Mouse (Mus musculus): ENCODE measurements around the gene Popdc3.
"Not testable (repeated sequence)": the region's sequence is repeated elsewhere in the genome, so short reads cannot be mapped to it uniquely, and the experiment has no call there.

The Popdc3 gene

GRCm38 (mm10) chr10:45177798-45178197 lies at the start of gene Popdc3:
Gene Popdc3, plus strand, starts transcription at chr10:45178098.
- DNase-seq (ENCODE audit: low read depth, low spot score) = not testable (repeated sequence)

DNA sequence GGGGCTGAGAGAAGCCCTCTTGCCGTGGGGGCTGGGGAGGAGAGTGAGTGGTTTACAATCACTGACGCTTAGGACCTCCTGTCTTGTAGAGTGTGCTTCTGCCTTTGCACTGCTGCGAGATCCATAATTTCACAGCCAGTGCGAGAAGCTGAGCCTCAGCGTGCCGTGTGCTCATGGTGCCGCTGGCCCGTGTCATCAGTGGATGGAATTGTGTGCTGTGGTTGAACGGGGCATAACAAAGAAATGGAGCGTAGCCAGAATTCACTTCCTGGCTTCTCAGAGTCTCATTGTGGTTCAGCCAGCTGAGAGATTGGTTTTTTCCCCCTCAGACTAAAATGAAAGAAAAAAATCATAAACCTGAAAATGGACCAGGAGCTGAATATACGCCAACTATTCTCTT lies 48.8 kb upstream of the Popdc3 start:
- DNase-seq (ENCODE audit: low read depth, low spot score) = no peak

DNA sequence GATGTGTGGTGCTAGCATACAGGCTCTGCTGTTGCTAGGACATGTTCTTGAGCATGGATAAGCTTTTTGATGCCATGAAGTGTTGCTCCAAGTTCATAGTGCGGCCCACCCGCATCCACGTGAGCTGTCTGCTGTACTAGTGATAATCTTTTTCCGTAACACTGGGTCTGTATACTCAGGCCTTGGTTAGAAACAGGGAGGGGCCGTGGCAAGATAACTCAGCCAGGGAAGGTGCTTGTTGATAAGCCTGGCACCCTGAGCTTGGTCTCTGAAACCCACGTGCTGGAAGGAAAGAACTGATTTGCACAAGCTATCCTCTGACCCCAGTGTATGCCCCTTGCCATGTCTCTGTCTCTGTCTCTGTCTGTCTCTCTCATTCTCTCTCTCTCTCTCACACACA lies 47.9 kb upstream of the Popdc3 start:
- DNase-seq (ENCODE audit: low read depth, low spot score) = no peak

DNA sequence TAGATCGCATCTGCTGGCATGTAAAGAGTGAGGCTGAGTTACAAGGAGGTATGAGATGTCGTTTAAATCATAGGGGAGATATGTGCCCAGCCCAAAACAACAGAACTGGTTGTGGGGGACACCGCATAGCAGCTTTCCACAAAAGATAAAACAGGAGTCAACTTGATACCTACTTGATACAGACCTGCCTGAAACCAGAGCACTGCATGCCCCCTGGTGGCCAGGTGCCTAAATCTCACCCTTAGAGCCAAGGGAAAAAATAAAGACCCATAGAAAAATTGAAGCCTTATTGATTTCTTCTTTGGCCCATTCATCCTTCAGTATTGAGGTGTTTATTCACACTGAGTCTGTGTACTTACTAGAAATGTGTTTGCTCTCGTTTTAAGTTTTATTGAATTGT lies 45.5 kb upstream of the Popdc3 start:
- no peak for DNase-seq (ENCODE audit: low read depth, low spot score)

DNA sequence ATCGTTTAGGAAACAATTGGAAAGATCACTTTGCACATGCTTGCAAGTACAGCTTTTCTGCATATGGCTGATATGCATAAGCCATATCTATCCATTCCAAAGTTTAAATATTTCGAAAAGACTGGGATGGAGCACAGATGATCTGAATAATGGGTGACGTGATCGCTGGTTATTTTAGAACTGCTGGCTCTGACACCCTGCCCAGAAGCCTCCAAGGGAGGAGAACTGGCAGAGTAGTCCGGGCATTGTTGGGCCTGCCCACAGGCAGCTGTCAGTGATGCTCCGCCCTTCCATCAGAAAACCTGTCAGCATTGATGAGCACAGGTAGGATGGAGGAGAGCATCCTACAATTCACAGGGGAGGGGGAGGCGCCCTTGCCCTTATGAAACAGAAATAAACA lies 41.1 kb upstream of the Popdc3 start:
- peak; percentile 52 for DNase-seq (ENCODE audit: low read depth, low spot score)

- no peak for DNase-seq (ENCODE audit: low read depth, low spot score)
Observed at GRCm38 (mm10) chr10:45139910-45140309, 38.0 kb upstream of the Popdc3 start.

- DNase-seq (ENCODE audit: low read depth, low spot score) = no peak
Observed at GRCm38 (mm10) chr10:45140474-45141212, 37.3 kb upstream of the Popdc3 start.

GRCm38 (mm10) chr10:45142359-45142758 lies 35.5 kb upstream of the Popdc3 start:
- no peak for DNase-seq (ENCODE audit: low read depth, low spot score)

DNA sequence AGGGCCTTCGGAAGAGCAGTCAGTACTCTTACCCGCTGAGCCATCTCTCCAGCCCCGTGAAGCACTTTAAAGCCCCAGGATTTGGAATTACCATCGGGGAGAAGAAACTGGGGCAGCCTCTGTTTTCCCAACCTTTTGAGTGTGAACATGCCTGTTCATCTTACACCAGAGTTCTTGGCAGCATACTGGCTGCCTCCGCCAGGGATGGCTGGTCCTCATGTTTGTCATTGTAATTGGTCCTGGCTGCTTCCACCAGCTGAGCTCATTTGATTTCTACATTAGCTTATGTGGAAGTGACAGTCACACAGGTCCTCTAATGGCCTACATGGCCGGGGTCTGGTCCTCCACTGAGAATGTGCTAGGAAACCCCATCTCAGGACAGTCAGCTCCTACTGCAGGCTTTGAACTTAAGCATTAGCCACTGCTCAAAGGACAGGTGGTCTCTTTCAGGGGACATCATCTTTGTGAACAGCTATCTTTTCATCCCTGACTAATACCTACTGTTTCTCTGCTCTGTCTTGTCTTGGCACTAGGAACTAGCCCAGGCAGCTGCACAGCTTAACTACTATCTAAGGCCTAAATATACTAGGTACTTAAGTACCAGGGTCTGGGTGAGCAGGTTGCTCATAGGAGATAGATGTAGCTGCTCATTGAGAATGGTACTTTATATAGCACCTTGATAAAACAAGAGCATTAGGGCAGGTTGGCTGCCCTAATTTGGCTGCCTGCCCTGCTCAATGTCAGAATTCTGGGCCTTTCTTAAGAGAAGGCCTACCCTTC lies 33.7 kb upstream of the Popdc3 start:
- no peak for DNase-seq (ENCODE audit: low read depth, low spot score)

DNA sequence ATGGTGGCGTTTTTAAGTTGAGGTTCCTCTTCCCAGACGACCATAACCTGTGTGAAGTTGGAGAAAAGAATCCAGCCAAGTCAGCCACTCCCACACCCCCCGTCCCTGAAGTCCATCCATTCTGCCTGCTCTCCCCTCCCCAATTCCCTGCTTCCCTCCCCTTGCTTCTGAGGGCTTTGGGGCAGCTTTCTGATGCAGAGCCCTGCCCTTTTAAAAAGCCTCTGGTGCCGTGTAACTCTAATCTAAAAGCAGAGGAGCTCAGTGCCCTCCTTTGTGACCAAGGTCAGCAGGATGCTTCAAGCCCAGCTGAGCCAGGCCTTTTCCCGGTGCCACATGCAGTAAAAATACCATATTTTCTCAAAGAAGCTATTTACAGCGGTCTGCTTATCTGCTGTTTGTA lies 31.1 kb upstream of the Popdc3 start:
- DNase-seq (ENCODE audit: low read depth, low spot score) = no peak

DNA sequence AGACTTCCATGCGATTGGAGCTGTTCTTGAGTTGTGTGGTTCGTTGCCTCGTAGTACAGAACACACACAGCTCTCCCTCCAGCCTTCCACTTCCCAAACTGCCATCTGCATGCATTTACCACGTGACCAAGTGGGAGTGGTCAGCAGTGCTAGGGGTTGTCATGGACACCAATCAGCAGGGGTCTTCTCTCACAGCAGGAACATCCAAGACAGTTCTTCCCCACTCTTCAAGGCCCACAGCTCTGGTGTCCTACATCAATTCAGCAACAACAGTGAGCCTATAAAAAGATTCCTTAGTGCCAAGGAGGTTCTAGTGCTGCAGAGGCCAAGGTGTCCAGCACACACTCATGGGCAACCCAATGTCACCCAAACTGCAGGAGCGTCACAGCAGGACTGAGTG lies 26.8 kb upstream of the Popdc3 start:
- DNase-seq (ENCODE audit: low read depth, low spot score) = no peak

DNA sequence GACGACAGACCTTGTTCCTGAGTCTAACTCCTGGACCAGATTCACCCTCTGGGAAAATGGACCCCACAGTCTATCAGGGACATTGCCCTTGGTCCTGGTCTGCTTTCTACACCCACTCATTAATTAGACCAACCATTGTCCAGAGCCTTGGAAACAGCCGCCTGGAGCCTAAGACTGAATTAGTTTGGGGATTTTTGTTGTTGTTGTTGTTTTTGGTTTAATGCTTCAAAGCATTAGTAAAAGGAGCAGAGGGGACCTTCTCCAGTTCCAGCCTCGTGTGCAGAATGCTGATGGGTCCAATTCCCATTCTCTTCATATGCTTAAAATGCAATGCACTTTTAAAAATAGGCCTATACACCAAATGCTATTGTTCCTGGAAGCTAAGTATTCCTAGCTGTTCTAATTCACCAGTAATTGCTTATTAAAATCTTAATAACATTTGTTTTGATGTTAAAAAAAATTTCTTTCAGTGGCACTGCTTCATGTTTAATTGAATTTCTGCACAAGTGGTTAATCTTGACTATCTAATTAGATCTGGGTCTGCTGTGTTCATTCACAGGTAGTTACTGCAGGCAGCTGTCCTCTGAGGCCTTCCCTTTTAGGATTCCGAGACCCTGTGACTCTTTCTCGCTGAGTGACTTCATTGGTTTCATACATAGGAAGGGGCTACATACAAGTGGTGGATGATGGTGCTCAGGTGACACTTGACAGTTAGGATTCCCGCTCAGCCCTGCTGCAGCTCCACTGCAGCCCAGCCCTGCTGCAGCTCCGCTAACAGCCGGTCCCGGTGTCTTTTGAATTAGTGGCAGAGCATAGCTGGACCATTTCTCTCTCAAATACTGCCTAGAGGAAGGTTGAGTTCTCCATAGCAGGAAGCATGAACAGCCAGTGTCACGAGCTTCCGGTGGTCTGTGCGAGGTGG lies 25.9 kb upstream of the Popdc3 start:
- no peak for DNase-seq (ENCODE audit: low read depth, low spot score)

GRCm38 (mm10) chr10:45154557-45155060 lies 23.3 kb upstream of the Popdc3 start:
- no peak for DNase-seq (ENCODE audit: low read depth, low spot score)

DNA sequence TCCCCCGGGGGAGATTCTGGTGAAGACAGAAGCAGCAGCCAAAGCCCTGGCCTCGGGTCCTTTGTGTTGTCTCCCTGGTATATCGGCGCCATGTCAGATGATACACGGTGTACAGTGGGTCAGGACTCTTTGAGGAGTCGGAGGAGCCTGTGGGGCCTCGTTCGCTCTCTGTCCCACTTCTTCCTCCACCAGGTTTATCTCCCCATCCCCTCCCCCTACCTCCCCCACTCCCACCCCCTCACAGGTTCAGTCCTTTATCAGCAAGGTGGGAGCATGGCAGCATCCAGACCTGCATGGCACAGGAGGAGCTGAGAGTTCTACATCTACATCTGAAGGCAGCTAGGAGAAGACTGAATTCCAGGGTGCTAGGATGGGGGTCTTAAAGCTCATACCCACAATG lies 12.0 kb upstream of the Popdc3 start:
- DNase-seq (ENCODE audit: low read depth, low spot score) = no peak

DNA sequence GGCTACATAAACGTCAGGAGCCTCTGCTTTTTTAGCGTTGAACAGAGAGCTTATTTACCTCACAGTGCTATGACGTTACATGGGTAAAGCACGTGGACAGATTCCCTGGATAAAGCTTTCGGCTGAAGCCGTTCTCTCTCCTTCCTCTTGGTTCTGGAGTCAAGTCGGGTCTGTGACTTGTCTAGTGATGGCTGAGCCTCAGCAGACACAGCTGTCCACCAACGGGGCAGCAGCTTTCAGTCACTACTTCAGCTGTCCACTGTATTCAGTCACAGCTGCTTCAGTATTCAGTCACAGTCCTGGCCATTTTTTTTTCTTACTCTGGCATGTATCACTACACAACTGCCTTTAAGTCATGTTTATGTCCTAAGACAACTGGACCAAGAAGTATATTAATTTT lies 4.0 kb upstream of the Popdc3 start:
- DNase-seq (ENCODE audit: low read depth, low spot score) = no peak

DNA sequence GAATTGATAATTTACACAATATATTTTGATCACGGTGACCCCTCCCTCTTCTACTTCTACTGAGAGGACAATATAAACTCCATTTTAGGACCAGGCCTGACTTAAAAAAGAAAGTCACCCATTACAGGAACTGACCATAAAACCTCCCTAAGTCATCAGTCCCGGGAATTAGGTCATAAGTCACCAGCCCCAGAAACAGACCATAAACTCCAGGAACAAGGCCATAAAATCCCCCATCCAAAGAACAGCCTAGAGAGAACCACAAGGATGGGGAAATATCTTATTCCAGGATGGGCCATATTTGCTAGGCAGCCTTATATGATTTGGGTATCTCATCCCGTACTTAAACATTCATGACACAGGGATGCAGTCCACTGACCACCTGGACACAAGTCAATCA lies 3.6 kb upstream of the Popdc3 start:
- no peak for DNase-seq (ENCODE audit: low read depth, low spot score)

DNA sequence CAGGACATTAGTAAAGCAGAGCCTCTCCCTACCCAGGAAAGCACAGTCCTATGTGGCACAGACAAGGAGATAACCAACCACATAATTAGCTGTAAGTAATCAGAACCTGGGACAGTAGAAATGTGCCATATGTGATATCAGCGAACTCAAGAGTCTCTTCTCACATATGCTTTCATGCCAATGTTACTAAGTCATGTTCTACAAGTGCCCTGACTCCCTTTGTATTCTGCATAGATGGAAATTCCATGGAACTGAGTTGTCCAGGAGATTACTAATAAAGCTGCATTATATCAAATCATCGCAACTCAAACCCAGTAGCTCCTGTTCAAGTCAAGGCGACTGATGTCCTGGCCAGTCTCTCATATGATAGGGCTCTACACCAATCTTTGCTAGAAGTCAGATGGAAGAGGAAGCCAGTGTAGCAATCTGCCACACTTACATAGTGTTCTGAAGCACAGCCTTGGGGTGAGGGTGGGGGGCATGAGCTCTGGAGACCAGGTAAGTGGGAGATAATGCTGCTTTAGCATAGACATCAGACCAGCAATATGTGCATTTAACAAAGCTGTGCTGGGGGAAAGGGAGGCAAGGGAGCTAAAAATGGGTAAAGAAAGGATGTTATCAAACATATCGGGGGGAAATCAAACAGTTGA lies 2.9 kb downstream of the Popdc3 start:
- DNase-seq (ENCODE audit: low read depth, low spot score) = no peak

DNA sequence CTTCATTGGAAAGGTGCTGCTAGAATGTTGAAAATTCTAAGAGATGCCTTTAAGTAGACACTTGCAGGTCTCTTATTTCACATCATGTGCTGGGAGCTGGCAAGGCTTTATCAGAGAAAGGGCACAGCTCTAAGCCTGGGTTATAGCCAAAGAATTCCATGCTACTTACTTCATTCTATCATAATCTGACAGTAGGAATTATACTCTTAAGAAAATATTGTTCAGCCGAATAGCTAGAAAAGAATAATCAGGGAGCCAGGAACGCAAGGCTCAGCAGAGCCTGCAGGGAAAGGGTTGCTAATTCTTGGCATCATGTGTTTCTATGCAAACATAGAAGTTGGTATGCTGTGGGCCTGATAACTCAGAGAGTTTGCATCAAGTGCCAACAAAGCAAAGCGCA lies 3.4 kb downstream of the Popdc3 start:
- DNase-seq (ENCODE audit: low read depth, low spot score) = no peak

DNA sequence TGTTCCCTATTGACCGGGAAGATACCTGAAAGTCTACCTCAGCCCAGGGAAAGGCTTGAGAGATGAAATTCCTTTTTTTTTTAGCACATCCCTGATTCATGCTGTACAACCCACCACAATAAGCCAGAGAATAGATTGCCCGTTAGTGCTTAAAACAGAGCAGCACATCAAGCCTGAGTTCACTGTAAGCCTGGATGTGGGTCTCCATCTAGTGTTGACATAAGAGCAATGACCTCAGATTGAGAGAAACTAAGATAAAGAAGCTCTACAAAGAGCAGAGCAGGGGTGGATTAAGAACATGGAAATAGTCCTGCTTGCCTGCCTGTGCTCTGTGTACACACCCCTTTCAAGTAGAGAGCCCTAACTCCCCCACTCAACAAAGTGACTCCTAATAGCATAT lies 7.6 kb downstream of the Popdc3 start:
- no peak for DNase-seq (ENCODE audit: low read depth, low spot score)

GRCm38 (mm10) chr10:45193330-45194310 lies 15.7 kb downstream of the Popdc3 start:
- no peak for DNase-seq (ENCODE audit: low read depth, low spot score)

Measured in telencephalon, adult 2 months (tissue).